ENCODE assay signal across 8 mouse cellular contexts in the genomic region with DNA sequence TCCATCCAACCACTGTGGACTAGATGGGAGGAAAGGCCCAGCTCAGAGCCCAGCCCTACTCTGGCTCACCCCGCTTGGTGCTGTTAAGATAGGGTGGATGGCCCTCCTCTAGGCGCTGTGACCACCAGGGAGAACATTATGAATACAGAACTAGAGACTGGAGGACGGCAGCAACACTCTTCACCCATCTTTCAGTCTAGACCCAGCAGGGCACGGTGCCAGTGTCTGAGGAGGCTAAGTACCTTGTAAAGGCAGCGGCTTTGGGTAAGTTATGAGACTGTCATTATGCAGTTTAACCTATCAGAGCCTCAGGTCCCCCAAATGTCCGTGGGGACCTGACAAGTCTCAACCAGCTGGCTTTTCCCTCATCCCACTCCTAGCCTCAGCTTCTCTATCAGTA. TPM values are rescaled to one million over a fixed set of nuclear protein-coding genes. Genes with fewer than 3 reads are reported as not detected.
A peak's percentile ranks its signal among the peaks of the same experiment; 100 is the strongest.
DNase-seq lines count a peak whose midpoint lies in the region; ATAC-seq and TF ChIP-seq lines count a peak whose summit lies in the region.

Gene Lrrc32 (plus strand): TSS at position 153 of the 400 bp plus-strand sequence.

- TF ChIP-seq CTCF in cortical plate, adult 2 months (IDR thresholded peaks at IDR 0.05; ENCODE audit: extremely low read depth, insufficient read depth, low read length), result no peak
- no peak for TF ChIP-seq CTCF in liver, embryonic 14.5 days (IDR thresholded peaks at IDR 0.05; ENCODE audit: low read depth)

- peak; percentile 13; the same call in 1 of the 2 replicates for ATAC-seq in lung, embryonic 16.5 days (ENCODE audit: low read depth)
- no peak for ATAC-seq in liver, embryonic 14.5 days (ENCODE audit: insufficient read depth)

- peaks cover 13% of the 10 kb centered on the region for H3K4me1 ChIP-seq in lung, embryonic 16.5 days (replicated peaks; ENCODE audit: control insufficient read depth, insufficient read depth, low read length)
- peaks cover 6% of the 10 kb centered on the region for H3K4me1 ChIP-seq in cortical plate, adult 2 months (ENCODE audit: control insufficient read depth, insufficient read depth, low read length)
- H3K4me1 ChIP-seq in liver, embryonic 14.5 days (replicated peaks; ENCODE audit: control insufficient read depth in 2 of 2, insufficient read depth in 2 of 2, low read length in 1 of 2), result no peaks in the 10 kb centered on the region; a peak in 1 of 4 replicates

- WGBS in lung, embryonic 16.5 days, result 41% methylated on average over 6 of the region's 6 CpGs
- whole genome bisulfite sequencing in liver, embryonic 14.5 days (ENCODE audit: insufficient replicate concordance), result 40% methylated on average over 6 of the region's 6 CpGs

- no peak for TF ChIP-seq EP300 in liver, embryonic 14.5 days (IDR thresholded peaks at IDR 0.05; ENCODE audit: low read depth)

- H3K27me3 ChIP-seq in lung, embryonic 16.5 days (ENCODE audit: control insufficient read depth, insufficient read depth, low read depth, low read length), result no peaks in the 10 kb centered on the region
- H3K27me3 ChIP-seq in liver, embryonic 14.5 days (ENCODE audit: control insufficient read depth, insufficient read depth, low read length), result peaks cover 18% of the 10 kb centered on the region

- intact Hi-C loops in heart, postnatal 25 days (cut with DNase I), result loop anchor here (5.0 kb wide), 1 partner anchor 33 kb away; no protein-coding TSS in a partner anchor

- peak within 1 kb of the TSS; percentile 66 for H3K9ac ChIP-seq in lung, embryonic 16.5 days (ENCODE audit: low read length)
- H3K9ac ChIP-seq in liver, embryonic 14.5 days (replicated peaks), result no peak within 1 kb of the TSS

- no peaks in the 10 kb centered on the region for H3K9me3 ChIP-seq in lung, embryonic 16.5 days (ENCODE audit: control insufficient read depth, low read length)
- H3K9me3 ChIP-seq in liver, embryonic 14.5 days (ENCODE audit: control insufficient read depth, low read length), result no peaks in the 10 kb centered on the region

- no peak within 1 kb of the TSS for H3K27ac ChIP-seq in lung, embryonic 16.5 days (ENCODE audit: low read length)
- H3K27ac ChIP-seq in cortical plate, adult 2 months (ENCODE audit: insufficient read depth, low read length), result no peak within 1 kb of the TSS
- H3K27ac ChIP-seq in liver, embryonic 14.5 days, result no peak within 1 kb of the TSS

- no peak for DNase-seq in lung, postnatal 25 days (ENCODE audit: low spot score)
- DNase-seq in heart, postnatal 25 days (ENCODE audit: low spot score), result no peak
- no peak for DNase-seq in liver, embryonic 14.5 days (ENCODE audit: low read depth in 3 of 3, low spot score in 3 of 3)
- no peak for DNase-seq in embryo, embryonic 10.5 days (ENCODE audit: low spot score)
- no peak for DNase-seq in cerebellum, postnatal 36 days
- no peak for DNase-seq in MN1 (ENCODE audit: low spot score)

- peak within 1 kb of the TSS; percentile 93 for H3K4me2 ChIP-seq in lung, embryonic 16.5 days (ENCODE audit: low read depth, low read length)
- H3K4me2 ChIP-seq in liver, embryonic 14.5 days (ENCODE audit: low read depth), result peak within 1 kb of the TSS; percentile 57

- H3K36me3 ChIP-seq in lung, embryonic 16.5 days (ENCODE audit: control insufficient read depth, insufficient read depth, low read length), result no peaks in the 10 kb centered on the region
- H3K36me3 ChIP-seq in liver, embryonic 14.5 days (replicated peaks; ENCODE audit: control insufficient read depth, insufficient read depth, low read depth), result no peaks in the 10 kb centered on the region

- TF ChIP-seq POLR2A in cortical plate, adult 2 months (IDR thresholded peaks at IDR 0.05; ENCODE audit: extremely low read depth, insufficient read depth, low read length), result no peak

- H3K4me3 ChIP-seq in lung, embryonic 16.5 days (ENCODE audit: low read length), result peak within 1 kb of the TSS; percentile 62
- peak within 1 kb of the TSS; percentile 33 for H3K4me3 ChIP-seq in cortical plate, adult 2 months (ENCODE audit: insufficient read depth, low read length)
- H3K4me3 ChIP-seq in liver, embryonic 14.5 days (ENCODE audit: insufficient read depth in 1 of 2, low read depth in 2 of 2, low read length in 2 of 2), result peak within 1 kb of the TSS; percentile 47

RNA-seq across cellular contexts. Expression of gene Lrrc32, which starts in this region (rescaled TPM):
- polyA plus RNA-seq in lung, embryonic 16.5 days (2015; fragmentation: Nextera tagmentation; extraction: Ambion mirVana), result 6.0 and 6.3 TPM in 2 replicates
- polyA plus RNA-seq in cortical plate, adult 2 months (2012; rRNA removed), result 4.4 and 4.6 TPM in 2 replicates
- total RNA-seq in heart, postnatal 25 days (2021), result 10 to 100 TPM; 10.7 to 11.4 TPM
- 3.6 and 4.4 TPM in 2 replicates for polyA plus RNA-seq in liver, embryonic 14.5 days (2012; rRNA removed)
- 4.7 and 5.5 TPM in 2 replicates for polyA plus RNA-seq in liver, embryonic 14.5 days (2014; fragmentation: Nextera tagmentation; extraction: Ambion mirVana)
